Mouse (Mus musculus) MN1 (cell line): ENCODE measurements around the gene Cd19.
A peak's percentile ranks its signal among the peaks of the same experiment; 100 is the strongest.

ENCODE experiments used
- DNase-seq: peaks from one replicate; pipeline ENCODE4 v3.0.0-alpha.2; 2016; ENCODE audit warnings: low spot score

Gene Cd19

DNA sequence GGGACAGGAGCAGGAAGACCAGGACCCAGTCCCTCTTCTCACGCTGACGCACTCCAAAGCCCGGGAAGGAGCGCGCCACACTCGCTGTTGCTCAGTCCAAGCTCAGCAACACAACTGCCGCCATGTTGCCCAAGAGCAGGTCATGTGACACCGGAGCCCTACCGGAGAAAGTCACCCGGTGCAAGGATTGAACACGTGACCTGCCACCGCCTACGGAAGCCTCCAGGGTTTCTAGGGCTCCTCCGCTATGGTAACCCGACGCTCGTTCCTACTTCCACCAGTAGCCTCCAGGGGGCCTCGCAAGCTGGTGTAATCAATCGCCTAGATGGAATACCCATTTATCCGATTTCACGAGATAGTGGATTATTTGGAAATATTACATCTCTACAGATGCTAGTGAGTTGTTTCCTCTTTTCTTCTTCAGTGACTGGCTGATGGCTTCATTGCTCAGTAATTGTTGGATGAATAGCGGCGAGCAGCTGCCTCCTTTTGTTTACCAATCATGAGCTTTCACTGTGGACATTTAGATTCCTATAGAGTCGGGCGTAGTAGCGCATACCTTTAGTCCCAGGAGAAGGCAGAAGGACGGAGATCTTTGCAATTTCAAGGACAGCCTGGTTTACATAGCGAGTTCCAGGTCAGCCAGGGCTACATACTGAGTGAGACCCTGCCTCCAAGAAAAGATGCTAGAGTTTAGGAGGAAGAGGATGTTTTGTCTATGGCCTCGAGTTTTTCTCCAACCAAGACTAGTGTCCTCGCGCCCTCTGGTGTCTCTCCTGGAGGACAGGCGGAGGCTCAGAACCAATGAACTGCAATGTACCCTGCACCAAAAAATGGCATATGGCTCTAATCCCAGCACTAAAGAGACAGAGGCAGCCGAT, 37.2 kb downstream of the Cd19 start, which contains the start of gene Spns1:
Gene Spns1 (minus strand): TSS at position 173 of the 881 bp plus-strand sequence.
- DNase-seq: peak; percentile 98

DNA sequence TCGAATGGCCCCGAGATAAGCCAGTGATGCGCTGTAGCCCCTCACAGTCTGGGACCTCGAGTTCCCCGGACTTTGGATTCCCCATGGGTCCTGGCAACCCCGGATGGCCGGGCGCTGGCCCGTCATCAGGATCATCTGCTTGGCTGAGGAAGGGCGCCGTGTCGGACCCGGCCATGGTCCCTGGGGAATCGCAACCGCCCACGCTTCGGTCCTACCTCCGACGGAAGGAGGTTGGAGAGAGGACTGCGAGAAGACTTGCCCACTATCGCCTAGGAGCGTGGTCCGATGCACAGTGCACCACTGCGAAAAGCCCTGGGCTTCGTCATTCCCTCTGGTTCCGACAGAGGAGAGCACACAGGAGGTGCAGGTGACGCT, 37.8 kb downstream of the Cd19 start:
- DNase-seq: no peak

DNA sequence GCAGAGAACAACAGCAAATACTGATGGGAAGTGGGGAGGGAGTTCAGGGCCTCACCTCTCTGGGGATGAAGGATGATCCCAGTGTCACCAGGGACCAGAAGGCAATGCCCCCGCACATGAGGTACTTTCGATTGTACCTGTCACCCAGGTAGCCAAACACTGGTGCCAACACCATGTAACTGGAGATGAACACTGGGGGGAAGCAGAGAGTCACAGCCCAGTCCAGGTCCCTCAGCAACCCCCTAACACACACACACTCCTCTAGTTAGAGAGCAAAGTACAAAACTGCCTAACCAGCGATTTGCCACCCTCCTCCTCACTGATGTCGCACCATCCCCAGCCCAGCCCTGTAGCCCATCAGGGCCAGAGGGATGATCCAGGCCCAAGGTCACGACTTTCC, 39.7 kb downstream of the Cd19 start:
- no peak for DNase-seq

DNA sequence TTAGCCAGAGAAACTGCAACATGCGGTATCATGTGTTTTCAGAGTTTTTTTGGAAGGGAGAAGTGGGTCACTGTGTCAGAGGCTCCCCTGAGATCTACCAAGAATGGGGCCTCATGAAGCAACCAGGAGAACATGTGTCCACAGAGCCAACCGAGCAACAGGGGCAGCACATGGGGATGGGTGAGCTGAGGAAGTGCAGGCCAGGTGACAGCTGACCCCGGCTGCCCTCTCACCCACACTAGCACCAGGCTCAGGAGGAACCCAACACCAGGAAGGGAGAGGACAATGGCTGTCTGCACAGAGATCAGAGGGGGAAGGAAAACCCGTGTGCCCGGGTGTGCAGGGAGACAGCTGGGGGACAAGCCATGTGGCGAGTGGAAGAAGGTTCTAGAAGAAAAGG, 40.2 kb downstream of the Cd19 start:
- DNase-seq: no peak

DNA sequence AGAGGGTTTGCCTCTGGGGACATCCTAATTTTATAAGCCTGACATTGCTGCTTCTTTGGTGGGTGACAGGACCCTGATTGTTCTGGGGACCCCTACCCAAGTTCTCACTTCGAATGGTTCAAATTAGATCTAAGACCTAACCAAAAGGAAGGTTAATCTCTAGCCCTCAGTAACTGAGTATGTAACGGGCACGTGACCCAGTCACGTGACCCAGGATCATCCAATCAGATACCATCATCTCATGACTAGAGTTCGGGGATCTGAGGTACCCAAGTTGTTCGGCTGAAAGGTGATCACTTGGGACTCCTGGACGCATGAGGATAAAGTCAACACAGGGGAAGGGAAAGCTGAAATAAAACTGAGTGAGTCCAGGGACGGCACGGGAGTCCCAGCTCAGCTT, 41.7 kb downstream of the Cd19 start:
- DNase-seq: no peak

DNA sequence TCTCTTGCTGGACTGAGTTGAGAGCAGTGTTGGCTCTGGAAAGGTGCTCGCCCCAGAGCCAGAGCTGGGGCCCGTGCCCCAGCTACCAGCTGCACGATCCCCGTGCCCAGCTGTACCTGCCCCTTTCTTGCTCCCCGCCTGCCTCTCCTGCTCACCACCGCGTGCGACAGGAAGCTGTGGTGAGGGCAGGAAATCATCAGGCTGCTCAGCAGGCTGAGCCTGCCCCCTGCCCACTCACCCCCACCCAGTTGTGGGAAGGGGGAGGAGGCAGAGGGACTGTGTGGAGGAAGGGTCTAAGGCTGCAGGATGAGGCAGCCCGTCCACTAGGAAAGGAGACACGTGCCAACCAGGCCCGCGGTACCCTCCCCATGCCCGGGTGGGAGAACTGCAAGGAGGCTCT, 45.3 kb downstream of the Cd19 start, which contains the start of gene Lat:
Gene Lat (minus strand): TSS at position 178 of the 400 bp plus-strand sequence.
- no peak for DNase-seq

DNA sequence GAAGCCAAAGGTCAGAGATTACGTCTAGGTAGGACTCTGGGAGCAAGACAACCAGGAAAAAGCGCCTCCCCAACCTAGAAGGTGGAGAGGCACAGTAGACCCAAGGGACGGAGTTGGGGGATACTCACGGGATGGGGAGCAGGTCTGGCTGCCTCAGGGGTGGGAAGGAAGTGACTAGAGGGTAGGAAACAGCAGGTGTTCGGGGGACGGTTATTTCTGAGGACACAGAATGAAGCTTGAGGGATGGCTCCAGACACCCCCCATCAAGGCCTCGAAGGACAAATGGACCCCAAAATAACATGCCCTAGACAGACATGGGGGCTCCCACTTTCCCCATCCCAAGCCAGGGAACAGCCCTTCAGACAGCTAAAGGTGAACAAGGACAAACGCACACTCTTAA, 46.3 kb downstream of the Cd19 start:
- no peak for DNase-seq

DNA sequence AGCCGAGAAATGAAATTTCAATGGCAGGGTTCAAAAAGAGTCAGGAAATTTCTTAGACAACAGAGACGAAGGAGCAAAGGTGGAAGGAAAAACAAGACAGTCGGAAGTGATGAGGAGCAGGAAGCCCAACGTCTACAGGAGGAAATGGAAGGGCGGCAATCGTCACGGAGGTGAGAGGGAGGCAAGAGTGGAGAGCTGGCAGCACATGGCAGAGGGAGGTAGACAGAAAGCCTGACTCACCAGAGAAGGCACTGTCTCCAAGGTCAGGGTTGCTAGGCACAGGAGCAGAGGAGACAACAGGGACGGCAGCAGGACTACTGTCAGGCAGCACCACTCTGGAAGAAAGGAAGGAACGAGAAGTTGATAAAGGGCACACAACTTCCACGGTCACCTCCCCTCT, 47.1 kb downstream of the Cd19 start:
- no peak for DNase-seq

DNA sequence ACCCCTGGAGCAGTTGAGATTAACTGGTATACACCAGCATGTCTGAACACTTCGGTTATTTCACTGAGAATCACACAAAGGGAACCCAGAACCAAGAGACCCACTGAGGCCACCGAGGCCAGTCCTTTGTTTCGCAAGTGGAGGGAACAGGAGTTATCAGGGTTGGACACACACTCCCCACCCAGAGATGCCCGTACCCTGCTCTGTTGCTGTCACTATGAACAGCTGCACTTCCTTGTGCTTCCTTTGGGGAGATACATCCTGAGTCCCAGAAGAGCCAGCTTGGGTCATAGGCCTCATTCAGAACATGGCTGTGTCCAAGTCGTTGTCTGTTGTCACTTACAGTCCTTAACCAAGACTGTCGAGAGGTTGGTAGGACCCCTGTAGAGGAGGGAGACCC, 51.7 kb downstream of the Cd19 start:
- DNase-seq: no peak

DNA sequence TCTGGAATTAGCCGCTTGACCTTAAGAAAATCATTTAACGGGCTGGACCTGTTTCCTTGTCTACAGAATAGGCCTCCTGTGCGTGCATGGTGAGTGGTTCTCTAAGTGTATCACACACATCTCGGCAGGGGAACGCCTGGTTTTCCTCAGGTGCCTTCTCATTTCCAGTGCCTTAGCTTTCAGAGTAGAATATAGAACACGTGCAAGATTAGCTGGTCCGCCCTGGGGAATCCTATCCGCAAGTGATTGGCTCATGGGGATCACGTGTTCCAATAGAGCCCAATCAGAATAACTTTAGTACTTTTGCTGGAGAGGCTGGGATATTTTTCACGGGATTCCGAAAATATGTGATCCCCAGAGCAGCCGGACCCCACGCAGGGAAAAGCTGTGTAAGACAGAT, 55.6 kb downstream of the Cd19 start:
- DNase-seq: peak; percentile 43
